Mouse (Mus musculus) limb, embryonic 13.5 days (tissue): ENCODE data around the gene Wrb. TPM values are rescaled to one million over a fixed set of nuclear protein-coding genes. Genes with fewer than 3 reads are reported as not detected.

Experiments used
- ATAC-seq: fragments of 200-750 bp; cut with Nextera tagmentation; 2 replicates; pipeline ENCODE4 v1.8.0; 2017; ENCODE audit warnings: low read depth, moderate number of reproducible peaks, moderate TSS enrichment; ENCODE audit not compliant: low FRiP score
- H3K27ac ChIP-seq: fragments of 300-500 bp; sonication (generic); 2 replicates; pipeline ENCODE4 v1.5.1; 2015; ENCODE audit warnings: inconsistent platforms, mild to moderate bottlenecking, moderate library complexity
- H3K27me3 ChIP-seq: fragments of 300-500 bp; sonication (generic); 2 replicates; pipeline ENCODE4 v1.6.1; 2015; ENCODE audit warnings: mild to moderate bottlenecking, inconsistent platforms
- H3K36me3 ChIP-seq: fragments of 300-500 bp; sonication (generic); 2 replicates; pipeline ENCODE4 v1.6.1; 2015; ENCODE audit warnings: inconsistent platforms, mild to moderate bottlenecking, moderate library complexity
- H3K4me1 ChIP-seq: fragments of 300-500 bp; sonication (generic); 2 replicates; pipeline ENCODE4 v1.6.1; 2015; ENCODE audit warnings: inconsistent platforms
- H3K4me2 ChIP-seq: fragments of 300-500 bp; sonication (generic); replicated peaks from 2 replicates; pipeline ENCODE4 v1.6.1; 2015; ENCODE audit warnings: inconsistent platforms, mild to moderate bottlenecking, moderate library complexity
- H3K4me3 ChIP-seq: fragments of 300-500 bp; sonication (generic); 2 replicates; pipeline ENCODE4 v1.5.1; 2015; ENCODE audit warnings: moderate library complexity, mild to moderate bottlenecking, inconsistent platforms
- H3K9ac ChIP-seq: fragments of 300-500 bp; sonication (generic); 2 replicates; pipeline ENCODE4 v1.6.1; 2015; ENCODE audit warnings: mild to moderate bottlenecking, inconsistent platforms
- H3K9me3 ChIP-seq: fragments of 300-500 bp; sonication (generic); 2 replicates; pipeline ENCODE4 v1.6.1; 2016; ENCODE audit warnings: inconsistent platforms
- WGBS: fragments of 180-500 bp; shearing (Covaris S2); methylation state at CpG from one replicate; pipeline ENCODE4 v1.1.7; 2015; 5-methylcytosine and 5-hydroxymethylcytosine counted together
- polyA plus RNA-seq: library from polyadenylated mRNA; unstranded; fragments of >200 nt; fragmentation: Nextera tagmentation; extraction: Ambion mirVana; gene quantifications from 2 replicates; pipeline ENCODE4 v1.2.1, GENCODE M21; 2015

Gene Wrb
- polyA plus RNA-seq, 1 experiment from 2014 or later: 65.8 TPM

DNA sequence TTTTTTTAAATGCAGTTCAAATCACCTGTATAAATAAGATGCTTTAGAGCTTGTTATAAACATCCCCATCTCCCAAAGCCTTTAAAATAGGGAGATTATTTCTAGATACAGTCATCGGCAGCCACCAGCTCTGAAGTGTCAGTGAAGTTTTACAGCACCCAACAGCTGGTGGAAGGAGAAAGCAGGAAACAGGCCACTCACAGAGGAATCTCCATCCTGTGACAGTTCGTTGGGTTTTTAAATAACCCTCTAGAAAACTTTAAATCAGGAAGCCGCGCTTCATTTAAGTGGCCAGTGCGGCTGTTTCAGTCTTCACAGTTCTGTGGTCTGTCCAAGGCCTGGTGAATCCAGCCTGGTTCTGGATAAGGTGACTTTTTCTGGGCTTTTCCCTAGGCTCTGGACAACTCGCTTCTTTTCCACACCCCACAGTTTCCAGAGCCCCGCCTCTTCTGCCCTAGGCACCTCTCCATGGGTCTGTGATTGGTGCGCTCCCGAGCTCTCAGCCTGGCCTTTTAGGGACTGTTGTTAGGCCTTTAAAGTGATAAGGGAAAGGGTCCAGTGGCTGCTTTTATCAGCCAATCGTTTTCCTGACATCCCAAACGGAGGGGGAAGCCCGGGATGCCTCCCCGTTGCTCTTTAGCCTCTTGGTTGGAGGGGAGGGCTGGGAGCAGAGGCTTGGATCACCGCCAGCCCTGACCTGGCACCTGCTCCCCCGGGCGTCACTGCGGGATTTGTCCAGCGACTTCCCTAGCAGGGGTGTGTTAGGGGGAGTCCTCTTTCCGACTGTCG, 54.9 kb downstream of the Wrb start, which contains the start of gene Sh3bgr:
Gene Sh3bgr (plus strand): TSS at position 538 of the 789 bp plus-strand sequence.
- Histone ChIP-seq H3K36me3 (no peaks in the 10 kb centered on the region), H3K4me3 (peak within 1 kb of the TSS; percentile 29), H3K27me3 (0 out of 2 replicates have a peak, but pooled peaks cover 5% of the 10 kb centered on the region), H3K4me1 (peaks cover 22% of the 10 kb centered on the region), H3K4me2 (peak within 1 kb of the TSS; percentile 65), H3K9me3 (0 out of 2 replicates have a peak, but pooled peaks cover 4% of the 10 kb centered on the region), H3K9ac (0 out of 2 replicates have a peak within 1 kb of the TSS, but pooled peaks have one; percentile 45), H3K27ac (no peak within 1 kb of the TSS)
- WGBS: 3% methylated on average over 20 of the region's 20 CpGs
- peak; percentile 76 for ATAC-seq

DNA sequence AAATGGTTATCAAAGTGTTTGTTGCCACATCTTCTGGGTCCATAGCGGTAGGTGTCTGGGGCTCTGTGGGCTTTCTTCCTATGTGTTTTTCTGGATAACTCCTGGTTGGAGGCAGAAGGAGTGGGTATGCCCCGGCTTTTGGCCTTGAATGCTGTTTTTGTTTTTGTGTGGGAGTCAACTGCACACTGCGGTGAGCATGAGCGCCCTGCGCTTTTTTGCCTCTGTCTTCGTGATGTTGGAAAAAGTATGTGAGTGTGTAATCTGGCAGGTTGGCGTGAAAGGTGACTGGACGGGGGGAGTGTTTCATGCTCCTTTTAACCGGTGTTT, 55.5 kb downstream of the Wrb start:
- H3K4me2 ChIP-seq: peak overlapping the region; percentile 65
- WGBS: 36% methylated on average over 9 of the region's 9 CpGs
- ATAC-seq: 0 out of 2 replicates have a peak, but pooled peaks have one; percentile 39

GRCm38 (mm10) chr16:96201485-96202232, 56.5 kb downstream of the Wrb start:
- Histone ChIP-seq H3K4me1 (peaks cover 22% of the 10 kb centered on the region), H3K27ac (no peak overlapping the region), H3K4me2 (no peak overlapping the region), H3K4me3 (no peak overlapping the region), H3K36me3 (no peaks in the 10 kb centered on the region), H3K9me3 (no peaks in the 10 kb centered on the region), H3K27me3 (0 out of 2 replicates have a peak, but pooled peaks cover 5% of the 10 kb centered on the region), H3K9ac (no peak overlapping the region)
- 51% methylated on average over 11 of the region's 11 CpGs for WGBS
- ATAC-seq: 0 out of 2 replicates have a peak, but pooled peaks have one; percentile 6

More for the DNA sequence above, 55.5 kb downstream of the Wrb start:
- H3K9ac ChIP-seq: no peak overlapping the region
- H3K9me3 ChIP-seq: no peaks in the 10 kb centered on the region
- peak overlapping the region; percentile 29 for H3K4me3 ChIP-seq
- peaks cover 22% of the 10 kb centered on the region for H3K4me1 ChIP-seq
- H3K36me3 ChIP-seq: no peaks in the 10 kb centered on the region
- H3K27ac ChIP-seq: no peak overlapping the region
- H3K27me3 ChIP-seq: 0 out of 2 replicates have a peak, but pooled peaks cover 5% of the 10 kb centered on the region

Other genes with a start within 250 kb of the Wrb start
- gene Psmg1, start 154.4 kb upstream of the Wrb start, polyA plus RNA-seq: 87.1 and 95.2 TPM in 2 replicates
- gene Brwd1, start 62.9 kb upstream of the Wrb start, polyA plus RNA-seq: 109 TPM in 2 replicates
- 756 and 813 TPM in 2 replicates for gene Hmgn1, start 17.7 kb upstream of the Wrb start, polyA plus RNA-seq
- 1.7 and 1.9 TPM in 2 replicates for gene Lca5l, start 46.9 kb downstream of the Wrb start, polyA plus RNA-seq
- gene Sh3bgr, start 55.0 kb downstream of the Wrb start, polyA plus RNA-seq: 6.4 and 9.1 TPM in 2 replicates
- 0.23 and 0.24 TPM in 2 replicates for gene B3galt5, start 90.4 kb downstream of the Wrb start, polyA plus RNA-seq